Mouse (Mus musculus): ENCODE results near the gene Pif1. TPM values are rescaled to one million over a fixed set of nuclear protein-coding genes. Genes with fewer than 3 reads are reported as not detected.

The Pif1 gene
- polyA plus RNA-seq, 1 experiment from 2014 or later: 17.4 TPM

DNA sequence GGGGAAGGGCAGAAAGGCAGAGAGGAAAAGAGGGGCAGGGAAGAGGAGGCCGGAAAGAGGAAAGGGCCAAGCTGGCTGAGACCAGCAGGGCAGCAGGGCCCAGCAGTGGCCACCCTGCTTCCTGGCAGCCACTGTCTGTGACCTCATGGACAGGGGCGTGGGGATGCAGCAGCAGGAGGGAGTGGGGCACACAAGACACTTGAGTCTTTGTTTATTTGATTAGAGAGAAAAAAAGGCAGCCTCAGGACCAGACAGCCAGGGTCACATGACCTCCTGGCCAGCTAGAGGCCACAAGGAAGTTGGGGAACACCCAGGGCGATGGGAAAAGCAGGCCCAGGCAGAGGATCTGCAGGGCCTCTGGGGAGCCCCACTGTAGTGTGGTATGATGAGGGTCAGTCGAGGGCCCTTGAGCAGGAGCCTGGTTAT is 24.9 kb upstream of the Pif1 start:
- no peaks in the 10 kb centered on the region for H3K27me3 ChIP-seq (replicated peaks)
- WGBS (ENCODE audit: insufficient replicate concordance): 73% methylated on average over 4 of the region's 4 CpGs
- no peak overlapping the region for H3K4me3 ChIP-seq
- H3K4me2 ChIP-seq: no peak overlapping the region
- H3K9ac ChIP-seq: 0 out of 2 replicates have a peak overlapping the region, but pooled peaks have one; percentile 47
- ATAC-seq: no peak
- H3K27ac ChIP-seq: peak overlapping the region; percentile 57
- H3K36me3 ChIP-seq: peaks cover 100% of the 10 kb centered on the region
- H3K4me1 ChIP-seq: peaks cover 77% of the 10 kb centered on the region
- no peaks in the 10 kb centered on the region for H3K9me3 ChIP-seq (replicated peaks)

- Histone ChIP-seq H3K4me1 (peaks cover 67% of the 10 kb centered on the region), H3K27me3 (replicated peaks) (no peaks in the 10 kb centered on the region), H3K9me3 (replicated peaks) (no peaks in the 10 kb centered on the region), H3K27ac (peak overlapping the region; percentile 27; the same call in 1 of the 2 replicates), H3K36me3 (peaks cover 100% of the 10 kb centered on the region), H3K9ac (no peak overlapping the region), H3K4me2 (no peak overlapping the region), H3K4me3 (no peak overlapping the region)
- 86% methylated on average over 5 of the region's 5 CpGs for WGBS (ENCODE audit: insufficient replicate concordance)
- ATAC-seq: no peak
Observed at GRCm38 (mm10) chr9:65563073-65563472, 23.9 kb upstream of the Pif1 start.

GRCm38 (mm10) chr9:65564698-65565097 is 22.3 kb upstream of the Pif1 start:
- Histone ChIP-seq H3K9ac (no peak overlapping the region), H3K4me3 (no peak overlapping the region), H3K9me3 (replicated peaks) (no peaks in the 10 kb centered on the region), H3K4me2 (no peak overlapping the region), H3K27ac (no peak overlapping the region), H3K27me3 (replicated peaks) (no peaks in the 10 kb centered on the region), H3K36me3 (peaks cover 100% of the 10 kb centered on the region), H3K4me1 (peaks cover 72% of the 10 kb centered on the region)
- 91% methylated on average over 2 of the region's 2 CpGs for WGBS (ENCODE audit: insufficient replicate concordance)
- ATAC-seq: no peak

DNA sequence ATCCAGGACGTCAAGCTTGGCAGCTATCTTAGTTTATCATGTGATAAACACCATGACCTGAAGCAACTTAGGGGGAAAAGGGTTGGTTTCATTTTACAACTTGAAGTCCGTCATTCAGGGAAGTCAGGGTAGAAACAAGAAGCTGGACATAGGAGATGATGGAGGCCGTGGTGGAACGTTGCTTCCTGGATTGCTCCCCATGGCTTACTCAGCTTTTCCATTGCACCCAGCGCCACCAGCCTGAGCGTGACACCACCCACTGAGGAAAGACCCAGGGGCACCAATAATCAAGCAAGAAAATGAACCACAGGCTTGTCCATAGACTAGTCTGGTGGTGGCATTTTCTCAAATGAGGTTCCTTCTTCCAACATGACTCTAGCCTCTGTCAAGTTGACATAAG is 18.2 kb upstream of the Pif1 start:
- H3K27me3 ChIP-seq (replicated peaks): no peaks in the 10 kb centered on the region
- WGBS (ENCODE audit: insufficient replicate concordance): 83% methylated on average over 6 of the region's 6 CpGs
- no peak for ATAC-seq
- no peak overlapping the region for H3K4me2 ChIP-seq
- peaks cover 63% of the 10 kb centered on the region for H3K4me1 ChIP-seq
- 0 out of 2 replicates have a peak overlapping the region, but pooled peaks have one; percentile 39 for H3K9ac ChIP-seq
- no peaks in the 10 kb centered on the region for H3K9me3 ChIP-seq (replicated peaks)
- peak overlapping the region; percentile 53 for H3K27ac ChIP-seq
- H3K36me3 ChIP-seq: peaks cover 100% of the 10 kb centered on the region
- H3K4me3 ChIP-seq: no peak overlapping the region

- ATAC-seq: no peak
- H3K27ac ChIP-seq: peak overlapping the region; percentile 53
Observed at GRCm38 (mm10) chr9:65569491-65569971, 17.4 kb upstream of the Pif1 start.

DNA sequence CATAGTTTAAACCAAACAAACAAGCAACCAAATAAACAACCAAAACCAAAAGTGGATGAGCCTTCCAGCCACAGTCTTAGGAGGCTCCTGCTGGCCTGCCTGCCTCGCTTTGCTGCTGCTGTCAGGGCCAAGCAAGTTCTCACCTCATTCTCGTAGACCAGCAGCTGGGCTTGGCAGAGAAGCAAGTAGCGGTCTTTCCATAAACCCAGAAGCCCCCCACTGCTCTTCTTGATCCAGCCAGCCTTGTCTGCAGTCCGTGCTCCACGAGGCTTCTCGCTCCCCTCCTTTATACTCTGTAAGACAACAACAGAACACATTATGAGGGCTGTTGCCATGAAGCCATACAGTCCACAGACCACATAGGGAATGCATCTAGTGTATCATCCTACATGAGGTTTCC is 14.1 kb upstream of the Pif1 start:
- Histone ChIP-seq H3K4me3 (no peak overlapping the region), H3K36me3 (peaks cover 86% of the 10 kb centered on the region), H3K27me3 (replicated peaks) (no peaks in the 10 kb centered on the region), H3K27ac (0 out of 2 replicates have a peak overlapping the region, but pooled peaks have one; percentile 37), H3K9me3 (replicated peaks) (no peaks in the 10 kb centered on the region), H3K4me2 (no peak overlapping the region), H3K9ac (no peak overlapping the region), H3K4me1 (peaks cover 78% of the 10 kb centered on the region)
- ATAC-seq: no peak
- 89% methylated on average over 6 of the region's 6 CpGs for WGBS (ENCODE audit: insufficient replicate concordance)

More at GRCm38 (mm10) chr9:65569491-65569971, 17.4 kb upstream of the Pif1 start:
- peak overlapping the region; percentile 39; the same call in 1 of the 2 replicates for H3K9ac ChIP-seq
- no peaks in the 10 kb centered on the region for H3K9me3 ChIP-seq (replicated peaks)
- no peak overlapping the region for H3K4me3 ChIP-seq
- H3K4me2 ChIP-seq: no peak overlapping the region
- H3K36me3 ChIP-seq: peaks cover 96% of the 10 kb centered on the region
- no peaks in the 10 kb centered on the region for H3K27me3 ChIP-seq (replicated peaks)
- H3K4me1 ChIP-seq: peaks cover 59% of the 10 kb centered on the region
- 80% methylated on average over 6 of the region's 6 CpGs for WGBS (ENCODE audit: insufficient replicate concordance)

GRCm38 (mm10) chr9:65574513-65575392 is 12.2 kb upstream of the Pif1 start:
- peak overlapping the region; percentile 83 for H3K4me2 ChIP-seq
- H3K27me3 ChIP-seq (replicated peaks): no peaks in the 10 kb centered on the region
- H3K9ac ChIP-seq: peak overlapping the region; percentile 96
- peak overlapping the region; percentile 92 for H3K4me3 ChIP-seq
- peak; percentile 80 for ATAC-seq
- WGBS (ENCODE audit: insufficient replicate concordance): 57% methylated on average over 11 of the region's 11 CpGs
- peaks cover 71% of the 10 kb centered on the region for H3K36me3 ChIP-seq
- H3K4me1 ChIP-seq: peaks cover 74% of the 10 kb centered on the region
- no peaks in the 10 kb centered on the region for H3K9me3 ChIP-seq (replicated peaks)
- H3K27ac ChIP-seq: peak overlapping the region; percentile 90

GRCm38 (mm10) chr9:65575393-65576196 is 11.4 kb upstream of the Pif1 start:
- Histone ChIP-seq H3K4me3 (peak overlapping the region; percentile 92), H3K27ac (peak overlapping the region; percentile 90), H3K4me2 (peak overlapping the region; percentile 83), H3K9me3 (replicated peaks) (no peaks in the 10 kb centered on the region), H3K36me3 (peaks cover 63% of the 10 kb centered on the region), H3K9ac (peak overlapping the region; percentile 96), H3K4me1 (peaks cover 70% of the 10 kb centered on the region), H3K27me3 (replicated peaks) (no peaks in the 10 kb centered on the region)
- 46% methylated on average over 8 of the region's 8 CpGs for WGBS (ENCODE audit: insufficient replicate concordance)
- no peak for ATAC-seq

DNA sequence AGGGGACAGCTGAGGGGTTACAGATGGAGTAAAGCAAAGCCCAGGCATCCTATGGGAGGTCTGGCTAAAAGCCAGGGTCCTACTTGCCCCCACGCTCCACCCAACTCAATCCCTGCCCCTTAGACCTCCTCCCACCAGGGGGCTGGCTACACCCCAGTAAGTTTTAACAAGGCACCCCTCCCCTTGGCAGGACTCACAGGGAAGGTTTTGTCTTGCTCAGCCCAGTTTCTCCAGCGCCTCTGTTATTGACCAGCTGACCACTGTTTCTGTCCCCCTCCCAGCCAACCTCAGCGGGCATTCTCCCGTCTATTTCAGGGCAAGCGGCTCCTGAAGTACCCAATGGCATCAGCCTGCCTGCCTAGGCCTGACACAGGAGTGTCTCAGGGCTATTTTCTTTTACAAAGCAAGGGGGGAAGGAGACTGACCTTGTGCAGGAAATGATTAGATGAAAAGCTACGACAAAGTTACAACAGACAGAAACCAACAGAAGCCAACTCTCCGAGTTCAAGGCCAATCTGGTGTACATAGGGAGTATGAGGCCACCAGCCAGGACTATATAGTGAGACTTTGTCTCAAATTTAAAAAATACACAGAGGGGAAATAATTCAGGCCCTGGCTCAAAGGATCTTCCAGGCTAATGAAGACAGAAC is 10.0 kb upstream of the Pif1 start:
- Histone ChIP-seq H3K4me1 (peaks cover 71% of the 10 kb centered on the region), H3K9me3 (replicated peaks) (no peaks in the 10 kb centered on the region), H3K9ac (peak overlapping the region; percentile 96), H3K36me3 (peaks cover 49% of the 10 kb centered on the region), H3K27me3 (replicated peaks) (no peaks in the 10 kb centered on the region), H3K27ac (peak overlapping the region; percentile 90), H3K4me3 (peak overlapping the region; percentile 92), H3K4me2 (peak overlapping the region; percentile 83)
- 42% methylated on average over 7 of the region's 7 CpGs for WGBS (ENCODE audit: insufficient replicate concordance)
- ATAC-seq: no peak

- no peaks in the 10 kb centered on the region for H3K27me3 ChIP-seq (replicated peaks)
- peak overlapping the region; percentile 83 for H3K4me2 ChIP-seq
- peaks cover 74% of the 10 kb centered on the region for H3K4me1 ChIP-seq
- WGBS (ENCODE audit: insufficient replicate concordance): 79% methylated on average over 4 of the region's 4 CpGs
- peak overlapping the region; percentile 92 for H3K4me3 ChIP-seq
- peak overlapping the region; percentile 90 for H3K27ac ChIP-seq
- ATAC-seq: no peak
- H3K9ac ChIP-seq: peak overlapping the region; percentile 96
- peaks cover 42% of the 10 kb centered on the region for H3K36me3 ChIP-seq
- no peaks in the 10 kb centered on the region for H3K9me3 ChIP-seq (replicated peaks)
Observed at GRCm38 (mm10) chr9:65577511-65578196, 9.3 kb upstream of the Pif1 start.

GRCm38 (mm10) chr9:65578801-65579249 is 8.1 kb upstream of the Pif1 start:
- 8% methylated on average over 9 of the region's 9 CpGs for WGBS (ENCODE audit: insufficient replicate concordance)
- H3K4me3 ChIP-seq: peak overlapping the region; percentile 92
- H3K4me2 ChIP-seq: peak overlapping the region; percentile 83
- no peaks in the 10 kb centered on the region for H3K27me3 ChIP-seq (replicated peaks)
- ATAC-seq: no peak
- peaks cover 72% of the 10 kb centered on the region for H3K4me1 ChIP-seq
- H3K36me3 ChIP-seq: peaks cover 30% of the 10 kb centered on the region
- peak overlapping the region; percentile 90 for H3K27ac ChIP-seq
- no peaks in the 10 kb centered on the region for H3K9me3 ChIP-seq (replicated peaks)
- peak overlapping the region; percentile 96 for H3K9ac ChIP-seq

Data from liver, embryonic 12.5 days (tissue).